Mouse (Mus musculus): ENCODE data around the gene Aff4. TPM values are rescaled to one million over a fixed set of nuclear protein-coding genes. Genes with fewer than 3 reads are reported as not detected.

Aff4 gene
- total and polyA plus RNA-seq, 3 experiments, result 19.8 to 50.6 (median 22.1) TPM

DNA sequence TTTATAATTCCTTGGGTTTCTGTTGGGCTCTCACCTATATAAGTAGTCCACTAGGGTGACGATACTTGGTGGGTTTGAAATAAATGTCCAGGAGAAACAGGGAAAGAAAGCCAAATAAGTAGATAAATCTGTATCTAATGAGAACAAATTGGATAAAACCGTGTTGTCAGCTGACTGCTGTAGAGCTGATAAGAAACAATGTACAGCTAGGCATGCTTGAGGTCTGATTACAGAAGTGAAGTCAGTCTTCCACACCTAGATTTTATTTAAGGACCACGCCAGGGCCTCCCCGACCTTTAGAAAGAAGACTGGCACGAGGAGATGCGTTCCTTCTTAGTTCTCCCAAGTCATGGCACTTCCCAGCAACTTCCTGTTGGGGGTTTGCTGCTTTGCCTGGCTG lies 82.4 kb downstream of the Aff4 start:
- TF ChIP-seq ETS1 (conservative IDR thresholded peaks at IDR 0.05; ENCODE audit: low read depth, low read length) (no peak), CTCF (conservative IDR thresholded peaks at IDR 0.05 in 1 of 2, IDR thresholded peaks at IDR 0.05 in 1 of 2; ENCODE audit: low read depth in 2 of 2, low read length in 2 of 2) (no peak), HCFC1 (IDR thresholded peaks at IDR 0.05; ENCODE audit: low read depth, low read length) (no peak), USF1 (IDR thresholded peaks at IDR 0.05; ENCODE audit: low read depth, low read length) (no peak), E2F4 (IDR thresholded peaks at IDR 0.05; ENCODE audit: insufficient replicate concordance, low read depth, low read length) (no peak), MAZ (IDR thresholded peaks at IDR 0.05; ENCODE audit: low read depth, low read length) (no peak), BHLHE40 (IDR thresholded peaks at IDR 0.05; ENCODE audit: low read depth, low read length) (no peak), ZMIZ1 (IDR thresholded peaks at IDR 0.05; ENCODE audit: low read depth, low read length) (no peak), POLR2A (IDR thresholded peaks at IDR 0.05; ENCODE audit: low read depth, low read length) (no peak)
- Histone ChIP-seq H3K4me3 (replicated peaks in 1 of 3; ENCODE audit: low read depth in 2 of 3, low read length in 2 of 3, poor library complexity in 1 of 3) (no peak overlapping the region), H3K9me3 (replicated peaks; ENCODE audit: low read length) (no peaks in the 10 kb centered on the region), H3K4me2 (ENCODE audit: insufficient read depth, low read depth, poor library complexity, severe bottlenecking) (no peak overlapping the region), H3K27me3 (replicated peaks) (peaks cover 3% of the 10 kb centered on the region), H3K4me1 (ENCODE audit: control insufficient read depth in 1 of 2, insufficient read depth in 2 of 2) (peaks cover 17 to 33% of the 10 kb centered on the region in 2 experiments), H3K79me2 (replicated peaks; ENCODE audit: control insufficient read depth, extremely low read depth, insufficient read depth, poor library complexity, severe bottlenecking) (peaks cover 18% of the 10 kb centered on the region), H3K27ac (ENCODE audit: insufficient read depth, low read depth) (no peak overlapping the region), H3K9ac (ENCODE audit: insufficient read depth, low read depth) (no peak overlapping the region), H3K36me3 (replicated peaks in 1 of 2; ENCODE audit: control insufficient read depth in 1 of 2, insufficient read depth in 1 of 2, low read length in 1 of 2) (peaks cover 9 to 15% of the 10 kb centered on the region in 2 experiments)
- DNase-seq (ENCODE audit: extremely low read depth), result no peak
- in situ Hi-C loops (cut with MboI; ENCODE audit: low pct_ligation_motif_present, low pct_unique_long_range_greater_than_20kb, low sequenced_read_pairs) (no loop called here), dilution Hi-C loops (cut with MboI; ENCODE audit: extremely low pct_ligation_motif_present, extremely low pct_unique_long_range_greater_than_20kb, low sequenced_read_pairs) (no loop called here)

DNA sequence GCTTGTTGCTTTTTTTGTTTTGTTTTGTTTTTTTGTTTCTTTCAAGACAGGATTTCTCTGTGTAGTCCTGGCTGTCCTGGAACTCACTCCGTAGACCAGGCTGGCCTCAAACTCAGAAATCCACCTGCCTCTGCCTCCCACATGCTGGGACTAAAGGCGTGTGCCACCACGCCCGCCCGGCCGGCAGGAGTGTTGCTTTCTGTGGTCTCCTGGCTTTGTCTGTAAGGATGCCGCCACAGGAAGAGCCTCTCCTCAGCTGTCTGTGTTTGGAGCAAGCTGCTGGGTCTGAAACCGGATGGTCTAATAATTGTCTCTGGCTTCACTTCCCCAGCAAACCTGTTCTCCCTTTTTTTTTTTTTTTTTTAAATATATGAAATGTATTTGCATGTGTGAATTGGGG lies 84.9 kb downstream of the Aff4 start:
- Histone ChIP-seq H3K27me3 (replicated peaks) (peaks cover 3% of the 10 kb centered on the region), H3K9ac (ENCODE audit: insufficient read depth, low read depth) (no peak overlapping the region), H3K27ac (ENCODE audit: insufficient read depth, low read depth) (no peak overlapping the region), H3K36me3 (replicated peaks in 1 of 2; ENCODE audit: control insufficient read depth in 1 of 2, insufficient read depth in 1 of 2, low read length in 1 of 2) (no peaks in the 10 kb centered on the region), H3K4me2 (ENCODE audit: insufficient read depth, low read depth, poor library complexity, severe bottlenecking) (no peak overlapping the region), H3K4me1 (ENCODE audit: control insufficient read depth in 1 of 2, insufficient read depth in 2 of 2) (peaks cover 11 to 19% of the 10 kb centered on the region in 2 experiments), H3K4me3 (replicated peaks in 1 of 3; ENCODE audit: low read depth in 2 of 3, low read length in 2 of 3, poor library complexity in 1 of 3) (no peak overlapping the region), H3K79me2 (replicated peaks; ENCODE audit: control insufficient read depth, extremely low read depth, insufficient read depth, poor library complexity, severe bottlenecking) (peaks cover under 1% of the 10 kb centered on the region), H3K9me3 (replicated peaks; ENCODE audit: low read length) (no peaks in the 10 kb centered on the region)
- no peak for DNase-seq (ENCODE audit: extremely low read depth)
- TF ChIP-seq BHLHE40 (IDR thresholded peaks at IDR 0.05; ENCODE audit: low read depth, low read length) (no peak), NRF1 (IDR thresholded peaks at IDR 0.05; ENCODE audit: low read depth, low read length) (no peak), JUND (conservative IDR thresholded peaks at IDR 0.05; ENCODE audit: low read depth, low read length) (no peak), EP300 (IDR thresholded peaks at IDR 0.05; ENCODE audit: low read length) (no peak), CTCF (conservative IDR thresholded peaks at IDR 0.05 in 1 of 2, IDR thresholded peaks at IDR 0.05 in 1 of 2; ENCODE audit: low read depth in 2 of 2, low read length in 2 of 2) (no peak), RAD21 (IDR thresholded peaks at IDR 0.05; ENCODE audit: low read depth, low read length) (no peak), USF1 (IDR thresholded peaks at IDR 0.05; ENCODE audit: low read depth, low read length) (no peak), MAX (IDR thresholded peaks at IDR 0.05; ENCODE audit: low read length) (no peak), MYC (IDR thresholded peaks at IDR 0.05; ENCODE audit: low read depth, low read length) (no peak), ETS1 (conservative IDR thresholded peaks at IDR 0.05; ENCODE audit: low read depth, low read length) (no peak), ZKSCAN1 (IDR thresholded peaks at IDR 0.05; ENCODE audit: borderline replicate concordance, low read depth, low read length) (no peak), KAT2A (IDR thresholded peaks at IDR 0.05; ENCODE audit: insufficient replicate concordance, low read length) (no peak), GABPA (IDR thresholded peaks at IDR 0.05; ENCODE audit: insufficient replicate concordance, low read depth, low read length) (no peak)
- in situ Hi-C loops (cut with MboI; ENCODE audit: low pct_ligation_motif_present, low pct_unique_long_range_greater_than_20kb, low sequenced_read_pairs) (no loop called here), dilution Hi-C loops (cut with MboI; ENCODE audit: extremely low pct_ligation_motif_present, extremely low pct_unique_long_range_greater_than_20kb, low sequenced_read_pairs) (no loop called here)
